Mouse (Mus musculus): ENCODE data around the gene Gm11437.

GRCm38 (mm10) chr11:84205776-84206175, 38.5 kb upstream of the Gm11437 start:
- no peak for TF ChIP-seq MAFK (IDR thresholded peaks at IDR 0.05; ENCODE audit: insufficient read depth, low read depth, low read length)
- no peak for TF ChIP-seq ZNF384 (IDR thresholded peaks at IDR 0.05; ENCODE audit: low read depth, low read length)
- no peak for TF ChIP-seq HCFC1 (IDR thresholded peaks at IDR 0.05; ENCODE audit: borderline replicate concordance, insufficient read depth, low read length)
- no peak for TF ChIP-seq CHD2 (IDR thresholded peaks at IDR 0.05; ENCODE audit: low read depth, low read length)
- no peak for TF ChIP-seq ZC3H11A (IDR thresholded peaks at IDR 0.05; ENCODE audit: borderline replicate concordance, low read depth, low read length)

Measured in ES-E14 (cell line).